Mouse (Mus musculus) urinary bladder, postnatal 4 days (tissue): ENCODE measurements around the gene Olfr1265.

Experiments used
- DNase-seq, 2 experiments: peaks; one replicate each; pipeline ENCODE4 v3.0.0; 2021 to 2022; ENCODE audit warnings: low spot score in 2 of 2

The Olfr1265 gene

GRCm38 (mm10) chr2:90035037-90035436, at the start of gene Olfr1265:
TSS of gene Olfr1265 (plus strand) at chr2:90035337.
- DNase-seq: no peak

GRCm38 (mm10) chr2:89990921-89991320, 44.2 kb upstream of the Olfr1265 start, which contains the start of gene Olfr1261:
TSS of gene Olfr1261 (plus strand) at chr2:89991221.
- no peak for DNase-seq

GRCm38 (mm10) chr2:89999845-90000244, 35.3 kb upstream of the Olfr1265 start, which contains the start of gene Olfr1262:
TSS of gene Olfr1262 (plus strand) at chr2:90000145.
- no peak for DNase-seq

GRCm38 (mm10) chr2:90011831-90012230, 23.3 kb upstream of the Olfr1265 start, which contains the start of gene Olfr1263:
TSS of gene Olfr1263 (plus strand) at chr2:90012131.
- no peak for DNase-seq

DNA sequence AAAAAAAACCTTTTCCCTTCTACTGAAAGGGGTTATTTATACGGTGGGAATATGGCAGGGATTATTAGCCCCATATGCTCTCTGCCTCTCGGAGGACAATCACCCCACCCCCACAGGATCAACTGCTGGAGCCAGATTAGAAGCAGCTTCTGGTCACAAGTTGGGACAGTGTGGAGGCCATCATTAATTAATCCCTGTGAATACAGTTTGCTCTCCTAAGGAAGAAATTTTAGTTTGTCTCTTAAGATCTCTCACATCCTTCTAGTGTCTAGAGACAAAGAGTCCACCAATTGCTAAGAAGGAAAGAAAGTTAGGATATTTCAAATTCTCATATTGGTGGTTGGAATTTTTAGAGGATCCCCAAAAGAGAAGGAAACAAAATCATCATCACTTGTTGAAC, 9.7 kb upstream of the Olfr1265 start, which contains the start of gene Olfr1264:
TSS of gene Olfr1264 (minus strand) at position 101 of the 400 bp plus-strand sequence.
- no peak for DNase-seq

- no peak for DNase-seq
Observed at GRCm38 (mm10) chr2:90063494-90063893, 28.4 kb downstream of the Olfr1265 start, which contains the start of gene Olfr140. TSS of gene Olfr140 (minus strand) at chr2:90063594.

- DNase-seq: no peak
Observed at GRCm38 (mm10) chr2:90070065-90070464, 34.9 kb downstream of the Olfr1265 start.
